Mouse (Mus musculus): ENCODE measurements around the gene Fv1. TPM values are rescaled to one million over a fixed set of nuclear protein-coding genes. Genes with fewer than 3 reads are reported as not detected.

The Fv1 gene
- polyA plus RNA-seq, 1 experiment from 2014 or later, result 11.6 TPM

DNA sequence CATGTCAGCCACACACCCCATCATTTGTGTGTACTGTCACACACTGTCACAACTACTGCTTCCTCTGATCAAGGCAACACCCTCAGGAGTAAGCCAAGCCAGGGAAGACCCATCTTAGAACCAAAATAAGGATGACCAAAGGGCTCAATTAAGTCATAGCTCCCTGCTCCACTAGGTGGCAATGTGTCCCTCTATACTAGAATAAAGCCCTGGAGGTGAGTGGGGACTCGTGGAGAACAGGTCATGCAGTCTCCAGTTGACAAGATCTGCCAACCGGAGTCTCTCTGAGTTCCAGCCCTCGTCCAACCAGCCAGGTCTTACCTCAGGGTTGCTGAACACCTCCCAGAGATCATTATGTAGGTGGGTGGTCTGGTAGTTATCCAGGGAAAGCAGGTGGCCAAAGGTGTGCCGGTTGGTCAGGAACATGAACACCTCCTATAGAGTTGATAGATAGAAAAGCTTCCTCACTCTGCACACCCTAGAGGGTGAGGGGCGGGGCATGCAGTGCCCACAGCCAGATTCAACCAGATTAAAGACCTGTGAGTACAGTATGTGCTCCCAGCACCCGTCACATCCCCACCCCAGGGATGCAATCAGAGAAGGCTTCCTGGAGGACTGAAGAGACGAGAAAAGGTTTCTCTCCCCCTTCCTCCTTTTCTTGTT, 49.8 kb downstream of the Fv1 start:
- no peaks in the 10 kb centered on the region for H3K9me3 ChIP-seq
- H3K27ac ChIP-seq, result no peak overlapping the region
- no peak overlapping the region for H3K4me2 ChIP-seq (replicated peaks)
- no peaks in the 10 kb centered on the region for H3K27me3 ChIP-seq
- no peak overlapping the region for H3K9ac ChIP-seq (replicated peaks)
- H3K4me1 ChIP-seq (replicated peaks), result peaks cover 8% of the 10 kb centered on the region
- 0 out of 2 replicates have a peak, but pooled peaks cover under 1% of the 10 kb centered on the region for H3K36me3 ChIP-seq
- peak; percentile 22; the same call in 1 of the 2 replicates for ATAC-seq
- H3K4me3 ChIP-seq (replicated peaks), result no peak overlapping the region
- 60% methylated on average over 7 of the region's 7 CpGs for WGBS

Other genes with a start within 250 kb of the Fv1 start
- 2.1 and 2.3 TPM in 2 replicates for gene Zfp979, start 226.5 kb upstream of the Fv1 start, polyA plus RNA-seq (2015; fragmentation: Nextera tagmentation; extraction: Ambion mirVana)
- not detected in 2 replicates for gene Zfp534, start 166.4 kb upstream of the Fv1 start, polyA plus RNA-seq (2015; fragmentation: Nextera tagmentation; extraction: Ambion mirVana)
- 3.9 and 4.6 TPM in 2 replicates for gene Zfp984, start 59.2 kb upstream of the Fv1 start, polyA plus RNA-seq (2015; fragmentation: Nextera tagmentation; extraction: Ambion mirVana)
- gene Zfp933, start 20.6 kb upstream of the Fv1 start, polyA plus RNA-seq (2015; fragmentation: Nextera tagmentation; extraction: Ambion mirVana), result 6.2 and 7.7 TPM in 2 replicates
- 47.4 and 50.3 TPM in 2 replicates for gene Miip, start 163 bp upstream of the Fv1 start, polyA plus RNA-seq (2015; fragmentation: Nextera tagmentation; extraction: Ambion mirVana)
- 77.3 and 78.6 TPM in 2 replicates for gene Mfn2, start 35.7 kb downstream of the Fv1 start, polyA plus RNA-seq (2015; fragmentation: Nextera tagmentation; extraction: Ambion mirVana)
- 18.7 and 20.4 TPM in 2 replicates for gene Plod1, start 67.8 kb downstream of the Fv1 start, polyA plus RNA-seq (2015; fragmentation: Nextera tagmentation; extraction: Ambion mirVana)
- gene 2510039O18Rik, start 71.9 kb downstream of the Fv1 start, polyA plus RNA-seq (2015; fragmentation: Nextera tagmentation; extraction: Ambion mirVana), result 10.2 and 13.6 TPM in 2 replicates
- 0.36 TPM in 1 of 2 replicates, not detected in the other for gene Nppb, start 116.8 kb downstream of the Fv1 start, polyA plus RNA-seq (2015; fragmentation: Nextera tagmentation; extraction: Ambion mirVana)
- gene Nppa, start 131.7 kb downstream of the Fv1 start, polyA plus RNA-seq (2015; fragmentation: Nextera tagmentation; extraction: Ambion mirVana), result 2.5 and 3.4 TPM in 2 replicates
- 33.9 and 35.3 TPM in 2 replicates for gene Clcn6, start 169.8 kb downstream of the Fv1 start, polyA plus RNA-seq (2015; fragmentation: Nextera tagmentation; extraction: Ambion mirVana)
- gene Mthfr, start 170.1 kb downstream of the Fv1 start, polyA plus RNA-seq (2015; fragmentation: Nextera tagmentation; extraction: Ambion mirVana), result 26.6 and 28.4 TPM in 2 replicates
- gene Agtrap, start 219.1 kb downstream of the Fv1 start, polyA plus RNA-seq (2015; fragmentation: Nextera tagmentation; extraction: Ambion mirVana), result 5.4 and 7.9 TPM in 2 replicates